Mouse (Mus musculus) v-Abl transformed pro-B cells (cell line): Measurements from ENCODE around the gene Rrp15.

Experiments
- in situ Hi-C, 2 experiments: fragments of 400-800 bp; cut with MboI; formaldehyde crosslinking; loops; one replicate each; pipeline ENCODE4 v1.15.1; 2025; ENCODE audit not compliant: unreplicated experiment in 2 of 2

Rrp15 gene

DNA sequence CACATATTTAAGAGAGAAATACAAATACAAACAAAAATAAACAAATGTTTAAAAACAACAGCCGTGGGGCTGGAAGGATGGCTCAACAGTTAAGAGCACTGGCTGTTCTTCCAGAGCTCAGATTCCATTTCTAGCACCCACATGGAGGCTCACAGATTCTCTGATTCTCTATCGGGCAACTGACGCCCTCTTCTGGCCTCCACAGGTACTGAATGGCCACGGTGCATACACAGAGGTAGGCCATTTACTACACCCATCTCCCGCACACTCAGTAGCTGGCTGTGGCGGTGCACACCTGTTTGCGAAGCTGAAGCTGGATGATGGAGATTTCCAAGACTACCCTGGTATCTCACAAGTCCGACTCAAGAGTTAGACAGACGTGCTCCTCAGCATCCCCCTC, 29.4 kb downstream of the Rrp15 start:
- in situ Hi-C loops, result loop anchor here (5.0 to 25.0 kb wide), 8 partner anchors 493 to 1882 kb away; partner anchors contain the start of genes Marc2 (in 2 of the 2), Gpatch2 (in 1 of the 2) and Spata17 (in 1 of the 2)

DNA sequence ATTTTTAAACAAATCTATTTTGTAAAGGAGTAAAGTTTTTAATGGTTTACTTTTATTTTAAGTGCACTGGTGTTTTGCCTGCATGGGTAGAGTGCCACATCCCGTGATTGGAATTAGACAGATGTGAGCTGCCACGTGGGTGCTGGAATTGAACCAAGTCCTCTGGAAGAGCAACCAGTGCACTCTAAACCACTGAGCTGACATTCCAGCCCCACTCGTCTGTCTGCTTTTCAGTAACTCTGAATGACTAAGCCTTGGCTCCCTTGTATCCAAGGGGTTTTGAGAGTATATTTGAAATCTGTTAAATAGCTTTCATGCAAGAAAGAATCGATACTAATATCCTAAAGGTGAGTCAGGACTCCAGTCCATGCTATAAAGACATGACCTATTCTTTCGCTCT, 30.3 kb downstream of the Rrp15 start:
- in situ Hi-C loops, result loop anchor here (5.0 to 25.0 kb wide), 6 partner anchors 493 to 1882 kb away; partner anchors contain the start of genes Marc2 (in 2 of the 2), Gpatch2 (in 1 of the 2) and Spata17 (in 1 of the 2)

DNA sequence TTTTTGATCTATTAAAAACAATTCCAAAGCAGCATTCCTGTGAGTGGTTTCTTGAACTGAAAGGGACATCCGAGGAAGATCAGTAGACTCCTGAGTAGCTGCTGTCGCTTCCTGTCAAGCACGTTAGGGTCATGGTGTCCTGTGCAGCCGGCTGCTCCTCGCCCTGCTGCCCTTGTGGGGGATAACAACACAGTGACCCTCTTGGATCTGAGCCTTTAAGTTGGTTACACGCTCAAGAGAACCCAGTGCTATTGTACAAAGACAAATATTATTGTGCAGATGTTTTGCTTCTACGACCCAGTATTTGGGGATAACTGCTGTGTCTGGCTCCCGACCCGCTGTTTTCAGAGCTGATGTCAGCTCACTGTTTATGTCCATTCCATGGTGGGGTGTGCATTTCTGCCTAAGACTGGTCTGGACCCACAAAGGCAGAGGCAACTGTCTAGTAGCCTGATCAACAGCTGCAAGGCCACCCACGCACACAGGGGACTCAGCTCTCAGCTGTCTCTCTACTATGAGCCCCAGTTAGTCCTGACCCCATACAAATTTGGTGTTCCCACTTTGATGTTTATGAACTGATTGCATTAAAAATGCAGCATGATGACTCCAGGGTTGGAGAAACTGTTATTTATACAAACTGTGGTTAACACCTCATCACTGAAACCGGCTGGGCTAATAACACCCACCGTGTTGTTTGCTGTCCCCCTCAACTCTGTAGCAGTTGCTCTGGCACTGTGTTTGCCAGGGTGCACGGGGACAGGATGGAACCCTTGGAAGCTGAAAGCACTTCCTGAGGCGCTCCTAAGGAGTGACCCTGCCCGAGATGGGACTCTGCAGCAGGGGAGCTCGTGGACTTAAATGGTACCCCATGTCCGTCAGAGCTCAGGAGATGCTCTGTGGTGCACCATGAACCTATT, 33.9 kb downstream of the Rrp15 start:
- in situ Hi-C loops, result loop anchor here (5.0 to 25.0 kb wide), 7 partner anchors 263 to 1878 kb away; partner anchors contain the start of genes Marc2 (in 2 of the 2), Gpatch2 (in 1 of the 2) and Spata17 (in 1 of the 2)

DNA sequence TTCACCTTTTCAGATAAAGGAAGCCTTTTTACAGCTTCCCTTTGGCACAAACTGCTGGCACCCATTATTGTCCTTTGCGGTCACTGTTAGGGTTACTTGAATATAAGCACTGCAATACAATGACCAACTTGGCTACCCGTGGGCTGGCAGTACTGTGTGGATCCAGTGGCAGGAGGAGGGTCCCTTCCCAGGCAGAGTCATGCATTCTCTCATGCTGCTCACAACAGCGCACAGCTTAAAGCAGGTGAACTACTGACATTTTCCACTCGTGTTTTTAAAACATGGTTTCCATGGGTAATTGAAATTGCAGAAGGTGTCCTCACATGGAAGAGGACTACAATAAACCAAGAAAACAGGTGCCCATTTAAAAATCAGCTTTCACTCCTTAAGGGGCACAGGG, 34.9 kb downstream of the Rrp15 start:
- in situ Hi-C loops, result loop anchor here (5.0 to 25.0 kb wide), 6 partner anchors 262 to 1877 kb away; partner anchors contain the start of genes Marc2 (in 2 of the 2), Gpatch2 (in 1 of the 2) and Spata17 (in 1 of the 2)

DNA sequence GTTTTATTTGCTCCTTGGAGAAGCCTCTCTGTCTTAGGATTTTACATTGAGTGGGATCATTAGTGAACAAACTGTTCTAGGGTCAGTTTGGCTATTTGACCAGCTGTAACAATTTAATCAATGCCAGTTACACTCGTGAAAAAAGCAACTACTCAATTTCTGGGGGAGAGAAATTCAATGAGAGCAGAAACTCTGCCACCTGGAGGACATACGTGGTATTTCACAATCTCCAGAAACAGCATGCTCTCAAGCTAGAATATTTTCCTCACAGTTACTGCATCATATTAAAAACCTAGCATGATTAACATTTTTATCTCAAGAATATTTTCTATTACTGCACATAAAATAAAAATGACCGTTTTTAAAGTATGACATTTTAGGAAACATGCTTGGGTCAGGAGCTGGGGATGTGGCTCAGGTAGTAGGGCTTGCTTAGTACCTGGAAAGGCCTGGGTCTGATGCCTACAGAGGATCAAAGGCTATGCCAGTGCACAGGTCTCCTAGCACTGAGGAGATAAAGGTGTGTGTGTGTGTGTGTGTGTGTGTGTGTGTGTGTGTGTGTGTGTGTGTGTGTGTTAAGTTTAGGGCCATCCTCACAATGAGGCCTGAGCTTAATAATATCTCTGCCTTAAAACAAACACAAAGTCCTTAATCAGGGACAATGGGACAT, 36.2 kb downstream of the Rrp15 start:
- in situ Hi-C loops, result loop anchor here (5.0 to 25.0 kb wide), 6 partner anchors 261 to 1876 kb away; partner anchors contain the start of genes Marc2 (in 2 of the 2), Gpatch2 (in 1 of the 2) and Spata17 (in 1 of the 2)

DNA sequence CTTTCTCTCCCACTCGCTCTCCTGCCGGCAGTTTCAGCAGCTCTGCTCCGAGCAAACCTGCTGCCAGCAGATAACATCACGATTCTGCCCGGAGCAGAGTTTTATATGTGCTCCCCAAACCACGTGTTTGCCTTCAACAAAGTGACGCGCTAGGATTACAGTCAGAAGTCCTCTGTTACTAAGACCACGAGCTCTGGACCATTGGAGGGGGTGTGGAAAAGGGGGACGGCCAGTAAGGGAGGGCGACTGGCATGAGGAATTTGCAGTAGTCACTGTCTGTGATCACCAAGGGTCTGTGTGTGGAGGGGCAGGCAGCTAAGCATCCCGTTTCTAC, 43.3 kb downstream of the Rrp15 start, which contains the start of gene Tgfb2:
Gene Tgfb2, minus strand, starts transcription at position 75 of the 334 bp plus-strand sequence.
- in situ Hi-C loops, result loop anchor here (5.0 to 25.0 kb wide), 6 partner anchors 244 to 1869 kb away; partner anchors contain the start of genes Marc2 (in 2 of the 2), Gpatch2 (in 1 of the 2) and Spata17 (in 1 of the 2)

DNA sequence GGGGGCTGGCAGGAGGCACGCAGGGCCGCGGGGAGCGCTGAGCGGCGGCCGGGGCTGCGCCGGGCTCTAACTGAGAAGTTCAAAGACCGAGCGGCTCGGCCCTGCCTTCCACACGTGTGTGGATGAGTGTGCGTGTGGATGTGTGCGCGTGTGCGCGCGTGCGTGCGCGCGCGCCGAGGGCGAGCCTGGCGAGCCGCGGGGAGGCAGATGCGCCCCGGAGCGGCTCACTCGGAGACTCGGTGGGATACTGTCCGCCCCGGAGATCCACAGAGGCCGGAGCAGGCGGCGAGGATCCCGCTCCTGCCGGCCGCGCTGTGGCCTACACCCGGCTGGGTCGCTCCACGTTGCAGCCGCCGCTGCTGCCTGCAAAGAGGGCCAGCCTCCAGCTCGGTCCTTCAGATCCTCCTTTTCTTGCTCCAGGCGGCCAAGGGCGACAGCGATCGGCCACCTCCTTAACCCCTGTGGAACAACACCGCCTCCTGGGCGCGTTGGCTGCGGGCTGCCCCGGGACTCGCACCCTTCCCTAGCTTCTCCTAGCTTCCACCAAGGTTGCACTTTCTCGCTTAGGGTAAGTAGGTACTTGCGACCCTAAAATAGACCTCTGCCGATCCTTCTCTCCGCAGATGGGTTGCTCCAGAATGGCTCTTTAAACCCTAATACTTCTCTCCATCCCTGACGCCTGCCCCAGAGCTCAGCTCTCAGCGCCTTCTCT, 43.8 kb downstream of the Rrp15 start:
- in situ Hi-C loops, result loop anchor here (5.0 to 25.0 kb wide), 6 partner anchors 243 to 1868 kb away; partner anchors contain the start of genes Marc2 (in 2 of the 2), Gpatch2 (in 1 of the 2) and Spata17 (in 1 of the 2)

DNA sequence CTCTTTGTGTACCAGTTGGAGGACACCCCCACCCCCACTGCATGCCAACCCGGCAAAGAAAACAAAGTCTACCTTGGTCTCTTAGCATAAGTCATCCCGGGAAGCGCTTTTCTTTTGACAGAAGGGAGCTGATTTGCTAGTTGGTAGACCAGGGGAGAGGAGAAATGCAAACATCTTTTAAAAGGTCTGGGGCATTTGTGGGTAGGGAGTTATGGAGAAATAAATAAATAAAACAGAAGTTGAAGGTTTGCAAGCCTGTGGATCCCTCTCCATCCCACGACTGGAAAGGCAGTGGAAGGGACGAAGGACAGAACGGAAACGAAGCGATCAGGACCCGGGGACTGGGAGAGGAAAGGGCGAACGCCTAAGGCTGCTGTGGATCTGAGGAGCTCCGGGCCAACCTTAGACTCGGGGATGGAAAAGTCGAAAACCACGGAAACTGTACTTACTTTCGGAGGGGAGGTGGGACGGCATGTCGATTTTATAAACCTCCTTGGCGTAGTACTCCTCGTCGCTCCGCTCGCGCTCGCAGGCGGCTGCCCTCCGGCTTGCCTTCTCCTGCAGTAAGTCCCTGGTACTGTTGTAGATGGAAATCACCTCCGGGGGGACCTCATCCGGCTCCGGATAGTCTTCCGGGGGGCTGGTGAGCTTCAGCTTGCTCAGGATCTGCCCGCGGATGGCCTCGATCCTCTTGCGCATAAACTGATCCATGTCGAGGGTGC, 45.0 kb downstream of the Rrp15 start:
- in situ Hi-C loops, result loop anchor here (5.0 to 25.0 kb wide), 6 partner anchors 43 to 1867 kb away; partner anchors contain the start of genes Marc2 (in 2 of the 2), Gpatch2 (in 1 of the 2), Rrp15 (in 1 of the 2) and Spata17 (in 1 of the 2)

DNA sequence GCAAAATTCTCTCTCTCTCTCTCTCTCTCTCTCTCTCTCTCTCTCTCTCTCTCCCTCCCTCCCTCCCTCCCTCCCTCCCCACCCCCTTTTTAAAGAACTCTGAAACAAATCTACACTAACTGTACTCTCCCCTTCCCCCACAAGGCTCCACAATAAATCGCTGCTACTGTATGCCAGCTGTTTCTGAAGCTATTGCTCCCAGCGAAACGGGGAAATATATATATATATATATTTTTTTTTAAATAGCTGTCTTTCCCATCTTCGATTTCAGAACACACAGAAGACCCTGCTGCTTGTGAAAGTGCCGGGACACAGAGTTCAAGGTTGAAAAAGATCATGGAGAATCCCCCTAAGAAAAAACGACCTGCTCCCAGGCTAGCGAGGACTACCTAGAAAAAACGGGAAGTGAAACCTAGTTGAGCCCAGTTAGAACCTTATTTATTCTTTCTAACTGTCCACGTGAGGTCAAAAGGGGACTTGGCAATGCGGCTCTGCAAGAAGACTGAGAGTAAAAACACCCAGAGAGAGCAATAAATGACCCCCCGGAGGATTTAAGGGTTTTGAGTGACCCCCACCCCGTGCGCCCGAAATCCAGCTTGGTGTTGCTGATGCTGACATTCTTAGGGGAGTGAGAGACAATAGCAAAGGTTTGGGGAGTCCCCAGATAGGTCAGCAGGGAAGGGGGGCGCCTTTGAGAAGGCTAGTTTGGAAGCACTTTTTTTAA, 45.7 kb downstream of the Rrp15 start:
- in situ Hi-C loops, result loop anchor here (5.0 to 25.0 kb wide), 6 partner anchors 44 to 1866 kb away; partner anchors contain the start of genes Marc2 (in 2 of the 2), Gpatch2 (in 1 of the 2), Rrp15 (in 1 of the 2) and Spata17 (in 1 of the 2)

DNA sequence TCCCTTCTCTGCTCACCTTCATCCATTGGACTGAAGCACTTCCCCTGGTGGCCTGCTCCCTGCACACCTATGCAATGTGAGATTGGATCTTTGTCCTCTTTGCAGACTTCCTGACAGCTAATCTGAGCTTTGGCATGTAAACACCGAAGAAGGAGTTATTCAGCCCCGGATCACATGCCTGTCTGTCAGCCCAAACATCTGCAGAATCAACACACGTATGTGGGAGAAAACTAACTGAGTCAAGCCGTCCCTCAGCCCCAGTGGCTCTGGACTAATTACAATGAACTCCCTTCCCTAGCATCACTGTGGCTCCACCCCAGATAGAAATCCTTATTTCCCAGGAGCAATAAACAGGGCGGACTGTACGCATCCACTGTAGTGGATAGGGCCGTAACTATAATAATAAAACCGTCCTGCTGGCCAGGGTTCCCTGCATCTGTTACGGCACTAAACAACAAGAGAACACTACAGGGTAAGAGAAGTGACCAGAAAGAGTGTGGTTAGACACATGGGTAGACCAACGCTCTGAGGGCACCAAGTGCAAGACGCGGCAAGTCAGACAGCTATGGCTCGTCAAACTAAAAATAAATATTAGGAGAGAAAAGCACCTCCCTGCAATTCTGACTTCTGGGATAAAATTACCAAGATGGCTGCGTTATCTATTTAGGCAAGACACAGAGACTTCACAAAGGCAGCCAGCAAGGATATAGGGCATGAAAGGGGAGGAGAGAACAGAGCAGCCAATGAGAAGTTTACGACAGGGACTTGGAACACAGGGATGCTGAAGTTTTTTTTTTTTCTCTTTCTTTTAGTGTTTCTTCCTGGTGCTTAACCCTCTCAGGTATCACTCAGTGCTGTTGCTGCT, 46.5 kb downstream of the Rrp15 start:
- in situ Hi-C loops, result loop anchor here (5.0 to 25.0 kb wide), 6 partner anchors 45 to 1865 kb away; partner anchors contain the start of genes Marc2 (in 2 of the 2), Gpatch2 (in 1 of the 2), Rrp15 (in 1 of the 2) and Spata17 (in 1 of the 2)

DNA sequence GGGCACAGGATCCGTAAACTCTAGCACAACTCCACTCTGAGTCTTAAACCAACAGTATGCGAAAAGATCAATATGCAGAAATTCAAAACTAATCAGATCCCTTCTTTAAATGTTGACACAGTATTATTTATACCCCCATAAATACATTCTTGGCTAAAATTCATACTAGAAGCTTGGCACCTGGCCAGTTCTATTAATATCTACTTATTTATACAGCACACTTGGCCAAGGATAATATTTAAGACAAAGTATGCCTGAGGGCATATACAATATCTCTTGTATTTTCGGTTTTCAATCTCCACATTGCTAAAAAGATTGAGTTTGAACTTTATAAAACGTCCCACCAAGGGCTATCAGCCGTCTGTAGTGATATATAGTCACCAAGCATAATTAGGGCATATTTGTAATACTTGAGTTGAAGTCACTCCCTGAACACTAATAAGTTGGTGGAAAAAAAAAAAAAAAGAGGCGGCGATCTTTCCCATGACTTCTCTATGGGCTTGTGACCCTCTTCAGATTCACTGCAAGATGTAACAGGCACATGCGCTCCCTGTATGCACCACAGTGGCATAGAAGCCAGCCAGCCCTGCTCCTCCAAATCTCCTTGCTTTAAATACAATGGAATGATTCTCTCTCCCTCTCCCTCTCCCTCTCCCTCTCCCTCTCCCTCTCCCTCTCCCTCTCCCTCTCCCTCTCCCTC, 47.8 kb downstream of the Rrp15 start:
- in situ Hi-C loops, result loop anchor here (5.0 to 25.0 kb wide), 6 partner anchors 46 to 1864 kb away; partner anchors contain the start of genes Marc2 (in 2 of the 2), Gpatch2 (in 1 of the 2), Rrp15 (in 1 of the 2) and Spata17 (in 1 of the 2)

DNA sequence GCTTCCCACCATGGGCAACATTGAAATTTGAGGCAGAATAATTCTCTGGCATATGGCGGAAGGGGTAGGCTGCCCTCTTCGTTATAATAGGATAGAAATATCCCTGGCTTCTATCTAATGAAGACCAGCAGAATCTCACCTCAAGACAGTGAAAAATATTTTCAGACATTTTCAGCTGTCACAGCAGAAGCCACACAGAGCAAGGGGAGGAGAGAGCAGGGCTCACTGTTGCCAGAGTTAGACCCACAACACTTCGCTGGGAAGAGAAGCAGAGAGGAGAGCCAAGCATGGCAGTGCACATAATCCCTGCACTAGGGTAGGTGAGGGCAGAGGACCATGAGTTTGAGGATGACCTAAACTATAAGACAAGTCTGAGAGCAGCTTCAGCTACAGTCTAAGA, 48.7 kb downstream of the Rrp15 start:
- in situ Hi-C loops, result loop anchor here (5.0 to 25.0 kb wide), 6 partner anchors 47 to 1863 kb away; partner anchors contain the start of genes Marc2 (in 2 of the 2), Gpatch2 (in 1 of the 2), Rrp15 (in 1 of the 2) and Spata17 (in 1 of the 2)

DNA sequence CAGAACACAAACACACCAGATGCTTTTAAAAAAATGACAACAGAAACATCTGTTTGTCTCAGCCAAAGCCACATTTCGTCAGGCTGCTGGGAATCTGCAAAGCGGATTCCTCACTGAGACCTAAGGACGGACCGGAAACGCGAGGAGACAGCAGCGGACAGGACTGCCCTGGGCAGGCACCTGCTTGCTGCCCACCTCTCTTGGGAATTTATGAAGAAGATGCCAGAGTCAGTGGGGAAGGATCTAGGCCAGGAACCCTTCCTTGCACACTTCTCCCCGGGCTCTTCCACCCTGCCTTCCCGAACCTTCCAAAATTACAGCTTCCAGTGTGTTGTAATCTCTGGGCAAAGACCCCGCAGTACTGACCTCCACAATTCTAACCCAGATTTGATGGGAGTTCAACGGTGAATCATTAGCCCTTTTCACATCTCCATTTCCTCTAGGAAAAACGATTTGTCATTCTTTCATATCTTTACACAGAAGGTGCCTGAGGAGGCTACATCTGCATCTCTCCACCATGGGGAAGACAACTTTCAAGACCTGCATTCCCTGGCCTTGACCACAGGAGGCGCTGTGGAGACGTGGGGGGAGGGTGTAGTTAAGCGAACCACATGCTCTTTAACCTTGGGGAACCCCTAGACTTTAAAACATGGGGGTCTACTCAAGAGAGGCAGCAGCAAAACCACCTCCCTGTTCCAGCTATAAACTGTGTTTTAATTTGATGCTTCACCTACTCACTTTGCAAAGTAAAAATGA, 50.4 kb downstream of the Rrp15 start:
- in situ Hi-C loops, result no loop called here

DNA sequence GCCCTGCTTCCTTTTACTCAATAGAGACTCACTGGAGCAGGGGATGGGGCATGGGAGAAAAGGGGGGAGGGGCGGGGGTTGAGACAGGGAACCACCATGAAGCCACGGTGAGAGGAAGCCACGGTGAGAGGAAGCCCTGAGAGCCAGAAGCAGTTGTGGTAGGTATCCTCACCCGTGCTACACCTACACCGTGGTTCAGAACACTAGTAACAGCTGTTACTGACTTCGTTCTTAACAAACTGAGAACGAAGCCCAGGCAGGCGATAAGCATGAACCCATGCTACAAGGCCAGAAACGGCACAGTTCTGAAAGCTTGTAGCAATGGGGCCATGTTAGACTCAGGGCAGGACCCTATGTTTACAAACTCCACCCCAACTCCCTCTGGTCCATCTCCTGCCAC, 52.9 kb downstream of the Rrp15 start:
- in situ Hi-C loops, result no loop called here

DNA sequence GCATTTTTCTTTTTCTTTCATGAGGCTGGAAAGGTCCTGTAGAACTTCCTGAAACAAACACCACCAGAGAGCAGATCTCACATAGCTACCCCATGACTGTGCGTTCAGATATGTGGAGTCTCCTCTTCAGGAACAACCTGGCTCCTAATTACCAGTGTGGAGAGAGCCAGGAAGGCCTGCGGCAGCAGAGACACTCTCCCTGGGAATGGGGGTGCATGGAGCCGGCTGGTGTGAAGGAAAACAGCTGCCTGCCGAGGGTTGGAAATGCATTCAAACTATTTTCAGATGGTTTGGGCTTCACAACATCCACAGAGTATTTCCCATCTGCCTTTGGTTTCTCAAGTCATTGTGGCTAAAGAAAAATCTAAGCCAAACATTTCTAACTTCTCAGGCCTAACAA, 53.8 kb downstream of the Rrp15 start:
- in situ Hi-C loops, result no loop called here

DNA sequence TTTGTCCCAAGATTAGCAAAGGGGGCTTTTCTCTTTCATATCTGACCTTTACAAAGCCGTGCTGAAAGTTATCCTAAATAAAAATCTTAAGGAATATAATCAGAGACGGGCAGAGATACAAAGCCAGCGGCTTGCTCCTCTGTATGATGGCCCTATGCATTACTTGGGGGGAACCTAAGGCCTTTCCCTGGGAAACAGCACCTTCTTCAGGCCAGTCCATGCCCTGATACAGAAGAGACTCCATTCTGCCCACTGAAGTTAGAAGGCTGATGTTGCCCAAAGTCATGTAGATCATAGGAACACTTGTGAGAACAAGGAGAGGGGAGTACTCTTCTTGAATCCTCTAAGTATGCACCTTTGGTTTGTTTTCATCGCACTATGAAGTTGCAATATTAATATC, 56.8 kb downstream of the Rrp15 start:
- in situ Hi-C loops, result no loop called here
